Mouse (Mus musculus): ENCODE measurements around the gene Agap2.
A peak's percentile ranks its signal among the peaks of the same experiment; 100 is the strongest.

Gene Agap2

DNA sequence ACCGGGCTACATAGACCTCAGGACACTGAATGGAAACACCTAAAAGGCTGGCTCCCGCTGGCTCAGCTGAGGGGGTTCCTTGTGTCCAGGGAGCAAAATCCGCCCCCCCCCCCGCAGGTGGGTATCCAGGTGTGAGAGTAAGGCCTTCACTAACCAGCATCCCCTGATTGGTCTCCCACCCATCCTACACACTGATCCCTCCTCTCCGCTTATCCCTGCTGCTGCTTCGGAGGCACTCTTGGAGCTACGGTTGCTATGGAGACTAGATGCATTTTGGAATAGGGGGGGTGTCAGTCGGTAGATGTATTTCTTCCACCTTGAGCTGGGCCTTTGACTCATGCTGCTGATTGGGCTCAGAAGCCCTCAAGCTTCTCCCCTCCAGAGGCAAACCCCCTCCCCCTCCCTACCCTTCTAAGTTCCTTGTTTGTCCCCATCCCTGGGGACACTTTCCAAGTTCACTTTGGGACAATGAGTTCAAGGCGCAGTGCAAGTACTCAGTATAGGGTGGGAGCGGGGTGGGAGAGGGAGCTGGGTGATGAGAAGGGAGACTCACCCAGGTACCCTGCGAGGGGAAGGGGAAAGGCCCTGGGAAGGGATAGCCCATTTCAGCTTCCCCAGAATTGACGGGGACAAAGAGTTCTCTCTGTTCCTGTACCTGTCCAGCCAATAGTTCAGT lies 3.1 kb downstream of the Agap2 start:
- no peak for DNase-seq (ENCODE audit: low read depth)

DNA sequence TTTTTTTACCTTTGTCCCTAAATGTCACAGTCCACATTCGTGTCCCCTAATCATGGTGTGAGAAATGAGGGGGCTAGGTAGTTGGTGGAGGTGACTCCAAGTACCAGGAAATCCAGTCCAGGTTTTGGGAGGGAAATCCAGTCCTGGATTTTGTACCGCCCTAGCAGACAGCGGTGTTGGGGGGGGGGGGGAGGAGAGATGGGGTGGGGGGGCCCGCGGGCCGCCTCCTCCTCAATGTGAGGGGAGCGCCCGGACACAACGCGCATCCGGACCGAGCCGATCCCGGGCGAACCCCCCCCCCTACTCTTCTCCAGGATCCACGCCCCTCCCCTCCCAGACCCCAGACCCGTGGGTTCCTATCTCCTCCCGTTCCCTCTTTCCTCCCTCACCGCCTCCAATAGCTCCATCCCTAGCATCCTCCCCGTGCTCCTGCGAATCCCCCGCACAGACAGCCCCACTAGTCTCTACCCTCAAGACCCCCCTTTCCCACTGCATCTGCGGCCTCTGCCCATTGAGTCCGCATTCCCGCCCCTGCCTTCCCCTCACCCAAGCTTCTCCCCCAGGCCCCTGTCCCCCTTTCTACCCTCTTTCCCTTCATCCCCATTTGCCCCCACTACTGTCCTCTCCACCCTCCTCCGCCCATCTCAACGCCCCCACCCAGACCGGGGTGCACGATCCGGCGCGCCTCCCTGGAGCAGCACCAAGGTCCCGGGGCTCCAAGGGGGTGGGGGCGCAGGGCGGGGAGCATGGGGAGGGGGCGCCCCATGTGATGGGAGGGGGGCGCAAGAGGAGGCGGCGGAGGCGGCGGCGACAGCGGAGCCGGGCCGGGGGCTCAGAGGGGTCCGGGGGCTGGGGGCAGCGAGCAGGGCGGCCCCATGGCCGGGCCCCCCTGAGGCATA lies 3.8 kb downstream of the Agap2 start:
- DNase-seq (ENCODE audit: low read depth) = no peak

- DNase-seq (ENCODE audit: low read depth) = no peak
These were observed 4.7 kb downstream of the Agap2 start for GRCm38 (mm10) chr10:127079665-127080391.

GRCm38 (mm10) chr10:127080901-127081780 lies 6.1 kb downstream of the Agap2 start:
- DNase-seq (ENCODE audit: low read depth) = no peak

DNA sequence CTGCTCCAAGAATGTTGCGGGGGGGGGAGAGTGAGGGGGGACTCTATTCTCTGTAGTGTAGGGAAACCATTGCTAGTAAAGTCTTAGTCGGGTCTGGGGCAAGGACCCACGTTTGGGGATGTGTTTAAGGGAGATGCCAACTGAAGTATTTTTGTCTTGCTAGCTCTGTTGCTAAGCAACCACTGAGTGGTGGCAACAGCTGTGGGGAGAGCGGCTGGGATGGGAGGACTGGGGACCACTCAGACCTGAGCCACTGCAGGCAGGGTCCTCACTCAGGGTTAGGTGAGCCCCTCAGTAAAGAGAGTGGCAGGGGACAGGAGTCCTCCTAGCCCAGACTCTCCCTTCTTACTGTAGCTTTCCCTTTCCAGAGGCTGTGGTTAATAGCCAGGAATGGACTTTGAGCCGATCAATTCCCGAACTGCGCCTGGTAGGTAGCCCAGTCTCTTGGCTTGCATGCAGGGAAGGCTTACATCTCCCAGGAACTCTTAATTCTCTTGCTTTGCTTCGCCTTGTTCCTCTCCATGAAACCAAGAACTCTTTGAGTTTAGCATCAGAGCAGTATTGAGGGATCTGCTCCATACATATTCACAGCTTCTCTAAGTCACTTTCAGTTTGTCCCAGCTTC lies 7.0 kb downstream of the Agap2 start:
- DNase-seq (ENCODE audit: low read depth) = no peak

GRCm38 (mm10) chr10:127083292-127083914 lies 8.3 kb downstream of the Agap2 start:
- DNase-seq (ENCODE audit: low read depth) = no peak

DNA sequence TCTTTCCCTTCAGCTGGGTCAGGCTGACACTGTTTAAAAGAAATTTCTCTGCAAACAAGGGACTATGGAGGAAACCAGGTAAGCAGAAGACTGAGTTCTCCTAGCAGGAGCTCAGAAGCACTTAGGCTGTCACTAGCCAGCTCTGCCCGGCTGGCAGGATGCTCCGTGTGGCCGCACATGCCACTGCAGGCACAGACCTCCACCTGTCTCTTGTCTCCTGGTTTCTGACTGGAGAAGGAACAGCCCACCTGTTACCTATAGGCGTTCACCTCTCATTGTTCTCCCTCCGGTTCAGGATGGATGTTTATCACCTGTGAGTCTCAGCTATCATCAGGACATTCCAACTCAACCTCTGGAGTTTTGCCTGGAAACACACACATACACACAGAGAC lies 8.8 kb downstream of the Agap2 start:
- no peak for DNase-seq (ENCODE audit: low read depth)

GRCm38 (mm10) chr10:127085052-127085451 lies 10.0 kb downstream of the Agap2 start:
- DNase-seq (ENCODE audit: low read depth) = no peak

DNA sequence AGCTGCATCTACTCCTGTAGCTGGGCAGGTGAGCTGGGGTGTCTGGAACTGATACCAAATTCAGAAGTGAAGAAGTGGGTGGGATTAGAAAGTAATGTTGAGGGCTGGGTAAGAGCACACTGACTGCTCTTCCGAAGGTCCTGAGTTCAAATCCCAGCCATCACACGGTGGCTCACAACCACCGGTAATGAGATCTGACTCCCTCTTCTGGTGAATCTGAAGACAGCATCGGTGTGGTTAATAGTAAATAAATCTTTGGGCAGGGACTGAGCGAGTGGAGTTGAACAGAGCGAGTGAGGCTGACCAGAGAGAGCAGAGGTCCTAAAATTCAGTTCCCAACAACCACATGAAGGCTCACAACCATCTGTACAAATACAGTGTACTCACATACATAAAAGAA lies 10.5 kb downstream of the Agap2 start:
- no peak for DNase-seq (ENCODE audit: low read depth)

DNA sequence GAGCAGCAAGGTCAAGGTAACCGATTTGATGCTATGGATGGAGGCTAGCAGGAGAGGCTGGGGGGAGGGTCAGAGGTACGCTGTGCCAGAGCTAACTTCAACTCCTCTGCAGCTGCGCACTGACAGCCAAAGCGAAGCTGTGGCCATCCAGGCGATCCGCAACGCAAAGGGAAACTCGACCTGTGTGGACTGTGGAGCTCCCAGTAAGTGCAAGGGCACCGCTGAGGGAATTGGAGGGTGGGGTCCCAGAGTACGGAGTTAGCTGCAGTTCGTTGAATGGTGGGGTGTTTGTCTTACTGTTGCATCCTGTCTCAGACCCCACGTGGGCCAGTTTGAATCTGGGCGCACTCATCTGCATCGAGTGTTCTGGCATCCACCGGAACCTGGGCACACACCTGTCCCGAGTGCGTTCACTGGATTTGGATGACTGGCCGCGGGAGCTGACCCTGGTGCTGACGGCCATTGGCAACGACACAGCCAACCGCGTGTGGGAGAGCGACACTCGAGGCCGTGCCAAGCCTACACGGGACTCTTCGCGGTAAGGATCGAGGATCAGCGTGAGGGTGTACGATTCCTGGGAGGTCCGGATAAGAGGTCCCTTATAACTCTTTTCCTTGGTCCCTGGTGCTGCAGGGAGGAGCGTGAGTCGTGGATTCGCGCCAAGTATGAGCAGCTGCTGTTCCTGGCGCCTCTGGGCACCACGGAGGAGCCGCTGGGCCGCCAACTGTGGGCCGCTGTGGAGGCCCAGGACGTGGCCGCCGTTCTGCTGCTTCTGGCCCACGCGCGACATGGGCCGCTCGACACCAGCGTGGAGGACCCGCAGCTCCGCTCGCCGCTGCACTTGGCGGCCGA lies 15.7 kb downstream of the Agap2 start:
- no peak for DNase-seq (ENCODE audit: low read depth)

DNA sequence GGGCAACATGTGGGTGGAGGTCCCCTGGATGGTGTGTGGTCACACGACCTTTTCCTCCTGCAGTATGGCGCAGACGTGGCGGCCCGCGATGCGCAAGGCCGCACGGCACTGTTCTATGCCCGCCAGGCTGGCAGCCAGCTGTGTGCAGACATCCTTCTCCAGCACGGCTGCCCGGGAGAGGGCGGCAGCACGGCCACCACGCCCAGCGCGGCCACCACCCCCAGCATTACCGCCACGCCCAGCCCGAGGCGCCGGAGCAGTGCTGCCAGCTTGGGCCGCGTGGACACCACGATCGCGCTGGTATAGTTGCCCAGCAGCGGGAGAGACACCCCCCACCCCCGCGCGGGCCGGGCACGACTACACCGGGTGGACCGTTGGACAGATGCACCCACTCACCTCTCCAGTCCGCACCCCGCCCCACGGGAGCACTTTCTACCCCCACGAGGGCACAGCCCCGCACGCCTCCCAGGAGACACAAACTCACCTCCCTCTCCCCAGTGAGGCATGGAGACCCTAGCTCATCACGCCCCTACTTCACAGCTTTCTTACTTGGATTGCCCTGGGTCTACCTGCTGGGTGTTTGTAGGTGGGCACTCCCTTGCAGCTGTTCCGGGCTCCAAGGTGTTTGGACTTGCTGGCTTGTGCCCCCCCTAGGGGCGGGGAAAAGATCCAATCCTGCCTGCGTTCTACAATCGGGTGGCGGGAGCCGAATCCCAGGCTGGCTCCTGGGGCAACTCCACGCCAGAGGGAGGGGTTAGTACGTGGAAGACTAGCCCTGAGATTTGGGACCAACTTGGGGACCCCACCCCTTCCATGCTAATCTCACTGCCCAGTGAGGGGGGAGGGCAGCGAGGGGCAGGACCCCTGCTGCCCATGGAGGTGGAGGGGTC lies 16.7 kb downstream of the Agap2 start:
- DNase-seq (ENCODE audit: low read depth) = no peak

DNA sequence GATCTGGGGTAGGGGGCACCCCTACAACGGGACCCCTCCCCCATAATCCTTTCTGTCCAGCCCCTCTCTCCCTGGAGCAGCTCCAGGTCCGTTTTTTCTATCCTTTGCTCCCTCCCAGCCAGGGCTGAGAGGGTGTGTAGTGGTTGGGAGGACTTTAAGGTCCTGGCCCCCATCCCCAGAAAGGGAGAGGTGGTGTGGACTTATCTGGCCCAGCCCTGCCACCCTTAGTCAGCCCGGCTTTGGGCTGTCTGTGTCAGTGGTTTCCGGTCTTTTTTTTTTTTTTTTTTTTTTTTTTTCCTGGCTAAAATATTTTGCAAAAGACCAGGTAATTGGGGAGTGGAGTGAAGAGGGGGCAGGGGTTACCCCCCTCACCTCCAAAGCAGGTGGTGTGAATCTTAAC lies 17.7 kb downstream of the Agap2 start:
- no peak for DNase-seq (ENCODE audit: low read depth)

GRCm38 (mm10) chr10:127094382-127094802 lies 19.3 kb downstream of the Agap2 start:
- no peak for DNase-seq (ENCODE audit: low read depth)

GRCm38 (mm10) chr10:127098514-127098913 lies 23.4 kb downstream of the Agap2 start:
- DNase-seq (ENCODE audit: low read depth) = no peak

GRCm38 (mm10) chr10:127099191-127099590 lies 24.1 kb downstream of the Agap2 start:
- no peak for DNase-seq (ENCODE audit: low read depth)

DNA sequence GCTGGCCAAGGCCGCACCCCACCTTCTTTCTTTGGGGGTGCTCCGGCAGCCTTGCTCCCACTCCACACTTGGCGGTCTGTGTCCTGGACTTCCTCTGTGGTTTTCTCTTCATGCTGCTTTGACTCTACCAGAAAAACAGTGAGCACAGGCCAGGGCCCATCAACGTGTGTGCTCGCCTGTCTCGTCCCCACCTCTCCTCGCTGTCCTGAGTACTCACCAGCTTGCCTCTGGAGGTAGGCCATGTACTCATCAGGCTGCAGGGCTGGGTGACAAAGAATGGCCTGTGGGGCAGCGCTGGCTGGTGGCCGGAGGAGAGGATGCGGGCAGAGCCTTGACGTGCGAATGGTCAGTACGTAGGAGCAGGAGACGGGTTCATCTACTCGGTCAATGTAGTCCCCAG lies 24.8 kb downstream of the Agap2 start:
- no peak for DNase-seq (ENCODE audit: low read depth)

DNA sequence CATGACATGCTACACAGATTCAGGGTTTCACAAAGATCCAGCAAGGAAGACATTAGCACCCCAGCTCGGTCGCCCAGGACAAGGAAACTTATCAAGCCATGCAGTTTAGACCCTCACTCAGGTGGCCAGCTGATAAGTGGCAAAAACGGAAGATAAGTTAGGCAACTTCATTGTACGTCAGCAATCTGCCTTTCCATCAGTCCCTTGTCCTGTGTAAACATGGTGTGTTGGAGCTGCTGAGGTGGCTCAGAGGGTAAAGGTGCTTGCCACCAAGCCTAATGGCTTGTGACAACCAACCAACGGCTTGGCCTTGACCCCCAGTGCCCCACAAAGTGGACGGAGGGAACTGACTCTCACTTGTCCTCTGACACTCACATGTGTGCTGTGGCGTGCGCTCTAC lies 25.3 kb downstream of the Agap2 start:
- DNase-seq (ENCODE audit: low read depth) = no peak

DNA sequence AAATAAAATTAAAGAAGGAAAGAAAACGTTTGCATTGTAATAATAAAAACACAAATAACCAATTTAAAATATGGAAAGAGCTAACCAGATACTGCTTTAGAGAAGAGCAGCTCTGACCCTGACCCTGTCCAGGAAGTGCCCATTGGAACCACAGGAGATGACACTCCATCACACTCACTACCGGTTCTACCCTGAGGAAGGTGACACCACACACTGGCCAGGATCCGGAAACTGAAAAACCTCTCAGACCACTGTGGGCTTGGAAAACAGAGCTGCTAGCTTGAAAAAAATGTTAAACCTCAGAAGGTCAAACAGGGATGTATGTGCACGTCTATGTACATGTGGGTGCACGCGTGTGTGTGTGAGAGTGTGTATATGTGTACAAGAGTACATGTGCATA lies 26.1 kb downstream of the Agap2 start:
- no peak for DNase-seq (ENCODE audit: low read depth)

- DNase-seq (ENCODE audit: low read depth) = peak; percentile 44
These were observed 28.5 kb downstream of the Agap2 start for GRCm38 (mm10) chr10:127103631-127104030.

Measured in induced T-regulatory cell, adult 2 months (primary cell).